Mouse (Mus musculus) G1E (cell line): Measurements from ENCODE around the gene Hsp90b1. TPM values are rescaled to one million over a fixed set of nuclear protein-coding genes. Genes with fewer than 3 reads are reported as not detected.

Source experiments
- ATAC-seq: 2 replicates; pipeline ENCODE4 v1.8.0; 2016; ENCODE audit warnings: mild to moderate bottlenecking; ENCODE audit not compliant: insufficient number of reproducible peaks, poor library complexity, low FRiP score, severe bottlenecking; ENCODE audit errors: extremely low read depth
- DNase-seq: peaks from one replicate; pipeline ENCODE4 v3.0.0; 2012; ENCODE audit warnings: low spot score
- H3K27me3 ChIP-seq: 2 replicates; pipeline ENCODE4 v1.6.1; 2012; ENCODE audit warnings: mild to moderate bottlenecking, low read length, inconsistent platforms; ENCODE audit not compliant: insufficient read depth
- H3K36me3 ChIP-seq: replicated peaks from 2 replicates; pipeline ENCODE3; 2012; ENCODE audit warnings: mild to moderate bottlenecking, inconsistent platforms
- H3K4me1 ChIP-seq: 2 replicates; pipeline ENCODE4 v1.6.1; 2012; ENCODE audit warnings: low read depth, low read length, inconsistent platforms, mixed read lengths; ENCODE audit not compliant: insufficient read depth
- H3K4me3 ChIP-seq: 2 replicates; pipeline ENCODE4 v1.5.1; 2012; ENCODE audit warnings: low read depth, mild to moderate bottlenecking, inconsistent platforms, low read length, moderate library complexity, mixed read lengths
- H3K9me3 ChIP-seq: replicated peaks from 2 replicates; pipeline ENCODE4 v1.6.1; 2012; ENCODE audit warnings: inconsistent platforms
- CTCF ChIP-seq: IDR thresholded peaks from 2 replicates; pipeline ENCODE4 v1.5.1; 2012; ENCODE audit warnings: low read depth, low read length, inconsistent platforms, mixed read lengths
- GATA1 ChIP-seq: IDR thresholded peaks from 2 replicates; pipeline ENCODE4 v1.6.1; 2012; ENCODE audit warnings: borderline replicate concordance, low read length, inconsistent platforms, mixed read lengths
- GATA2 ChIP-seq: IDR thresholded peaks from 2 replicates; pipeline ENCODE4 v1.6.1; 2012; ENCODE audit warnings: low read depth, low read length, inconsistent platforms, borderline replicate concordance
- POLR2AphosphoS5 ChIP-seq: IDR thresholded peaks from 2 replicates; pipeline ENCODE4 v1.6.1; 2012; ENCODE audit warnings: low read depth, low read length, inconsistent platforms; ENCODE audit not compliant: insufficient replicate concordance
- TAL1 ChIP-seq: conservative IDR thresholded peaks from 2 replicates; pipeline ENCODE4 v1.6.1; 2012; ENCODE audit warnings: low read depth, low read length, inconsistent platforms, mixed read lengths
- polyA plus RNA-seq: library from polyadenylated mRNA; stranded (reverse); fragments of >175 nt; gene quantifications from 2 replicates; pipeline ENCODE4 v1.2.3, GENCODE M21; 2012
- total RNA-seq, 2 experiments: library from RNA; stranded (forward) in 1 of 2; stranded (reverse) in 1 of 2; fragments of 200-1000 nt in 1 of 2; fragments of >200 nt in 1 of 2; fragmentation: Nextera tagmentation in 1 of 2; gene quantifications; 2 replicates each; pipeline ENCODE4 v1.2.3; 2014 to 2017

Hsp90b1 gene
- total and polyA plus RNA-seq, 3 experiments, result 26.6 to 445 (median 435) TPM

DNA sequence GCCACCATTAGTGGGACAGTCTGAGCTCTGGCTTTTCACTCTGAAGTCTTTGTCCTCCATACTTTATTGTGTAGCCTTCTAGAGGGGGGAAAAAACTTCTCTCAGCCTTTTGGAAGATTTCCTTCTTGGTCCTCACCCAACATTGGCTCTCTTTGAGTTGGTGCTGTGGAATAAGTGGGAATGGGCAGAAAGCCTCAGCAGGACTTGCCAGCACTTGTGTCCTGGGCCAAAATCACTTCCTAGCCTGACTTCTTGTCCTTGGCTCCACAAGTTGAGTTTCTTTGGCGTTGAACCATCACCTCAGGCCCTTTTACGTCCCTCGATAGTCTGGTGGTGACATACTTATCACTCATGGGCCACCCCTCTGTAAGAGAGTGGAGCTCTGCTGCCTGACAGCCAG is 22.9 kb upstream of the Hsp90b1 start:
- Histone ChIP-seq H3K4me1 (no peaks in the 10 kb centered on the region), H3K9me3 (no peaks in the 10 kb centered on the region), H3K27me3 (no peaks in the 10 kb centered on the region; the same call in 1 of the 2 replicates), H3K4me3 (no peak overlapping the region), H3K36me3 (no peaks in the 10 kb centered on the region)
- no peak for DNase-seq
- ATAC-seq, result no peak
- TF ChIP-seq TAL1 (no peak), GATA1 (no peak), GATA2 (no peak), POLR2AphosphoS5 (no peak)

DNA sequence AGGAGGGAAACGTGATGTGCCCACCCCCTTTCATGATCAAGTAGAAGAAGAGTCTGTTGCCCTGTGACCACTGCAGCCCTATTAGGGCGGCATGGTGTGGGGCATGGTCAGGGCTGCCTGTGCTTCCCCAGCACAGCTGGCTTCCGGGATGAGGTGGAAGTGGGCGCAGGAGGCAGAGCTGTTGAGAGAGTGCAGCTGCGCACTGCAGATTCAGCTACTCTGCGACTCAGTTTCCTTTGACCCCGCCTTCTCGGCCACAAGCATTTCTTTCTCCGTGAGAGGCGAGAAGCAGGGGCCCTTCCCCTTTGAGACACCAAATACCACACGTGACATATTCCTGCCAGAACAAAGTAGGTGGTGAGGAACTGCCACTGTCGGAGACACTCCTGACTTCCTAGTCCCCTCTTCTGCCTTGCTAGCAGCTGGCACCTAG is 22.3 kb upstream of the Hsp90b1 start:
- H3K27me3 ChIP-seq, result no peaks in the 10 kb centered on the region; the same call in 1 of the 2 replicates
- no peak for DNase-seq
- ATAC-seq, result 0 out of 2 replicates have a peak, but pooled peaks have one; percentile 11

DNA sequence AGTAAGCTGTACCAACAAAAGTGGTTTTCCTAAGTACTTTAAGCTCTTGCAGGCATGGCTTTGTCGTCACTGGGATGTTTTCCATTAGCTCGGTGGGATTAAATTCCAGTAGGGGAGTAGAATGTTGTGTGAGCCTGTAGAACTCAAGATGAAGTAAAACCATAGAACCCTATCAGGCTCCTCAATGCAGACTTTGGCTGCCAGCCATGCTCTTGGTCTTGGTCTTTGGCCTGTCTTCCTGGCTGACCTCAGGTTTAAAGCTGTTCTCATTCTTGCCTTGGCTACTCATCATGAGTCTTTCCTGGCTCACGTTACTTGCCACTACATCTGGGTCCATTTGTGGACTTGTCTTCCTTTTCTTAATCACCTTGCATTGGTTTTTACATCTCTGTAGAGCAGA is 6.8 kb upstream of the Hsp90b1 start:
- TF ChIP-seq TAL1 (no peak), CTCF (no peak), POLR2AphosphoS5 (no peak), GATA2 (no peak), GATA1 (no peak)
- Histone ChIP-seq H3K36me3 (peaks cover 2% of the 10 kb centered on the region), H3K27me3 (no peaks in the 10 kb centered on the region), H3K9me3 (no peaks in the 10 kb centered on the region), H3K4me1 (peaks cover 6% of the 10 kb centered on the region), H3K4me3 (no peak overlapping the region)
- no peak for DNase-seq
- ATAC-seq, result no peak

More for the DNA sequence above, 22.3 kb upstream of the Hsp90b1 start:
- no peaks in the 10 kb centered on the region for H3K9me3 ChIP-seq
- no peak overlapping the region for H3K4me3 ChIP-seq
- TF ChIP-seq TAL1 (no peak), POLR2AphosphoS5 (no peak)
- H3K4me1 ChIP-seq, result no peaks in the 10 kb centered on the region
- H3K36me3 ChIP-seq, result no peaks in the 10 kb centered on the region

DNA sequence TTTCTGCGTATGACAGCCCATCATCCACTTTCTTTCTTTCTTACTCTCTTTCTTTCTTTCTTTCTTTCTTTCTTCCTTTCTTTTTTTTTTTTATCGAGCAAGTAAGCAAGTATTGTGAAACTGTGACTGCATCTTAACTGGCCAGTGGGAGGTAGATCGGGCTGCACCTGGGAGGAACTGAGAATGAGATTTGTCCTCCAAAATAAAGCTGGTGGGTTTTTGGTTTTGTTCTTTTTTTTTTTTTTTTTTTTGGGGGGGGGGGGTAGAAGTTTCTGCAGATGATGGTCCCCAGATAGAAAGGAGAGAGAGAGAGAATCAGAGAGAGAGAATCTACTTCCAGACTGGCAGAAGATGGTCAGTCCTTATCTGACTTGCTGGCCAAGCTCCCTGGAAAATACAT is 1.8 kb upstream of the Hsp90b1 start:
- H3K4me3 ChIP-seq, result peak overlapping the region; percentile 92; the same call in 1 of the 2 replicates
- H3K27me3 ChIP-seq, result no peaks in the 10 kb centered on the region
- DNase-seq, result no peak
- H3K9me3 ChIP-seq, result no peaks in the 10 kb centered on the region
- TF ChIP-seq GATA1 (no peak), CTCF (no peak), POLR2AphosphoS5 (no peak), GATA2 (no peak), TAL1 (no peak)
- H3K4me1 ChIP-seq, result peaks cover 32% of the 10 kb centered on the region
- no peak for ATAC-seq
- H3K36me3 ChIP-seq, result peaks cover 24% of the 10 kb centered on the region

DNA sequence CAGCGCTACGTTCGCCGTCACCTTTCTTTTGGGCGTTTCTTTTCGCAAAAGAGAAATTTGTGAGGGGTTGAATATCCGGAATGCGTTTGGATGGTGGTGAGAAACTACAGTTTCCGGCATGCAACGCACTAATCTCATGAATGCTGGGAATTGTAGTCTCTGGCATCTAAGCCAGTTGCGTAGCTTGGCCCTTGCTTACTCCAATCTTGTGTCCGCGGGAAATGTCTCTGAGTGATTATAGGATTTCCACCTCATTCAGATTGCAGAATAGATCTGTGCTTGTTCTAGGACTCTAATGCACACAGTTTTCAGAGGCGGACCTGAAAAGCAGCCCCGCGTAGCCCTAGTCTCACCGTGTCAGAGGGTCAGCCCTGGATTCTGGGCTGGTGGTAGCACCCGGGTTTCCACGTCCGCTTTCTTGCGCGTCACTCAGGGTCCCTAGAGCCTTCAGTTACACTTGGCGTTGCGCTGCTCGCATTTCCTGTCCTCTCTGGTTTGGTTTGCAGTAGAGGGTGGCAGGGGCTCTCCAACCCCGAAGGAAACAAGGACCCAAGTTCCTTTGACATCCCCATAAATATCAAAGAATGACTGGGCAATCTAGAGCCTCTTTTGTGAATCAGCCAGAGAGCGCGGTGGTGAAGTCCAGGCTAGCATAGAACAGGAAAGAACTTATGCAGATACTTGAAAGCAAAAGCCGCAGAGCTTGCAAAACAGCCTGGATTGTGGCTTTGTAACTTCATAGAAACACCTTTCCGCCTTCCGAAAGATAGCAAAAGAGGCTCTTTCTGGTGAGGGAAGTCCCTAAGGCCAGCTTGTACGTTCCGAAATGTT is 828 bp upstream of the Hsp90b1 start:
- TF ChIP-seq POLR2AphosphoS5, result 0 out of 2 replicates have a peak, but pooled peaks have one; percentile 36
- no peak for TF ChIP-seq GATA2
- TF ChIP-seq CTCF, result no peak
- TF ChIP-seq TAL1, result no peak
- peak overlapping the region; percentile 92 for H3K4me3 ChIP-seq
- no peaks in the 10 kb centered on the region for H3K27me3 ChIP-seq
- peak; percentile 72 for DNase-seq
- peaks cover 33% of the 10 kb centered on the region for H3K36me3 ChIP-seq
- H3K9me3 ChIP-seq, result no peaks in the 10 kb centered on the region
- ATAC-seq, result peak; percentile 61
- H3K4me1 ChIP-seq, result peaks cover 41% of the 10 kb centered on the region

DNA sequence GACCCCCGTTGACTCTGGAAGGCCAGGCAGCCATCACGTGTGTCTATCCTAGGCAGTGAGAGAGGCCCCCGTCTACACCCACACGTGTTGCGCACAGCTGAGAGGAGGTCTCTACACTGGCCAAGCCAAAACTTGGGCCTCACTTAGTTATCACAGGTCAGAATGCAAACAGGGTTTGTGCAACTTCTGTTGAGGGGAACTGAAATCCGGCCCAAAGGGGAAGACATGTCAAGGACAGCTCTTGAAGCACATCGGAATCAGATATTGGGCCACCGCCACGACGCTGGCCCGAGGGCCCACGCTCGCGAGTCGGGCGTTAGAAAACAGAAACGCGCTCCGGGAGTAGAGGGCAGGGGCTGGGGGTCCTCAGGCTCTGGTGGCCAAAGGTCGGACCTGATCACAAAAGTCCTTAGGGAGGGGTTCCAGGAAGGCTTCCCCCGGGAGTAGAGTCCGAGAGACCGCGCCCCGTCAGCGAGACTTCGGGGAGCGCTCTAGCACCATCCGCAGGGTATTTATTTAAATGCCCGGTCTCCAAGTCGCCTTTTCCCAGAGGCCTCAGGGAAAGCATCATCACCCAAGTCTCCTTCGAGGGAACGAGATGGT is 619 bp downstream of the Hsp90b1 start:
- TF ChIP-seq GATA1, result no peak
- TF ChIP-seq CTCF, result no peak
- TF ChIP-seq POLR2AphosphoS5, result no peak
- no peak for TF ChIP-seq TAL1
- TF ChIP-seq GATA2, result no peak
- DNase-seq, result peak; percentile 39
- Histone ChIP-seq H3K4me3 (peak overlapping the region; percentile 92), H3K9me3 (no peaks in the 10 kb centered on the region), H3K36me3 (peaks cover 47% of the 10 kb centered on the region), H3K27me3 (no peaks in the 10 kb centered on the region), H3K4me1 (peaks cover 55% of the 10 kb centered on the region)
- ATAC-seq, result no peak
